Mouse (Mus musculus) kidney, embryonic 16.5 days (tissue): ENCODE data around the gene Prr5. TPM values are rescaled to one million over a fixed set of nuclear protein-coding genes. Genes with fewer than 3 reads are reported as not detected.

Source experiments
- ATAC-seq: fragments of 200-750 bp; cut with Nextera tagmentation; 2 replicates; pipeline ENCODE4 v1.8.0; 2017; ENCODE audit warnings: moderate TSS enrichment; ENCODE audit not compliant: low FRiP score, low TSS enrichment
- H3K27ac ChIP-seq: fragments of 300-500 bp; sonication (generic); 2 replicates; pipeline ENCODE4 v1.5.1; 2014; ENCODE audit warnings: low read length
- H3K27me3 ChIP-seq: fragments of 300-500 bp; sonication (generic); 2 replicates; pipeline ENCODE4 v1.6.1; 2014; ENCODE audit warnings: low read length, control low read depth, mixed read lengths; ENCODE audit not compliant: insufficient read depth
- H3K36me3 ChIP-seq: fragments of 300-500 bp; sonication (generic); 2 replicates; pipeline ENCODE4 v1.6.1; 2014; ENCODE audit warnings: low read length, control low read depth, mixed read lengths; ENCODE audit not compliant: insufficient read depth
- H3K4me1 ChIP-seq: fragments of 300-500 bp; sonication (generic); 2 replicates; pipeline ENCODE4 v1.6.1; 2014; ENCODE audit warnings: low read length, control low read depth, mixed read lengths; ENCODE audit not compliant: insufficient read depth
- H3K4me2 ChIP-seq: fragments of 300-500 bp; sonication (generic); replicated peaks from 2 replicates; pipeline ENCODE4 v1.6.1; 2014; ENCODE audit warnings: low read depth, low read length
- H3K4me3 ChIP-seq: fragments of 300-500 bp; sonication (generic); 2 replicates; pipeline ENCODE4 v1.5.1; 2014; ENCODE audit warnings: mild to moderate bottlenecking, low read length
- H3K9ac ChIP-seq: fragments of 300-500 bp; sonication (generic); replicated peaks from 2 replicates; pipeline ENCODE4 v1.6.1; 2014; ENCODE audit warnings: low read length
- H3K9me3 ChIP-seq: fragments of 300-500 bp; sonication (generic); 2 replicates; pipeline ENCODE4 v1.6.1; 2016; ENCODE audit warnings: low read length, control low read depth
- WGBS: fragments of 180-500 bp; shearing (Covaris S2); extraction: QIAGEN DNeasy Blood & Tissue Kit; methylation state at CpG from one replicate; pipeline ENCODE4 v1.1.7; 2014; 5-methylcytosine and 5-hydroxymethylcytosine counted together
- polyA plus RNA-seq: library from polyadenylated mRNA; unstranded; fragments of >200 nt; fragmentation: Nextera tagmentation; extraction: Ambion mirVana; gene quantifications from 2 replicates; pipeline ENCODE4 v1.2.1, GENCODE M21; 2015

Prr5 gene
- polyA plus RNA-seq, 1 experiment from 2014 or later = 43.4 TPM

DNA sequence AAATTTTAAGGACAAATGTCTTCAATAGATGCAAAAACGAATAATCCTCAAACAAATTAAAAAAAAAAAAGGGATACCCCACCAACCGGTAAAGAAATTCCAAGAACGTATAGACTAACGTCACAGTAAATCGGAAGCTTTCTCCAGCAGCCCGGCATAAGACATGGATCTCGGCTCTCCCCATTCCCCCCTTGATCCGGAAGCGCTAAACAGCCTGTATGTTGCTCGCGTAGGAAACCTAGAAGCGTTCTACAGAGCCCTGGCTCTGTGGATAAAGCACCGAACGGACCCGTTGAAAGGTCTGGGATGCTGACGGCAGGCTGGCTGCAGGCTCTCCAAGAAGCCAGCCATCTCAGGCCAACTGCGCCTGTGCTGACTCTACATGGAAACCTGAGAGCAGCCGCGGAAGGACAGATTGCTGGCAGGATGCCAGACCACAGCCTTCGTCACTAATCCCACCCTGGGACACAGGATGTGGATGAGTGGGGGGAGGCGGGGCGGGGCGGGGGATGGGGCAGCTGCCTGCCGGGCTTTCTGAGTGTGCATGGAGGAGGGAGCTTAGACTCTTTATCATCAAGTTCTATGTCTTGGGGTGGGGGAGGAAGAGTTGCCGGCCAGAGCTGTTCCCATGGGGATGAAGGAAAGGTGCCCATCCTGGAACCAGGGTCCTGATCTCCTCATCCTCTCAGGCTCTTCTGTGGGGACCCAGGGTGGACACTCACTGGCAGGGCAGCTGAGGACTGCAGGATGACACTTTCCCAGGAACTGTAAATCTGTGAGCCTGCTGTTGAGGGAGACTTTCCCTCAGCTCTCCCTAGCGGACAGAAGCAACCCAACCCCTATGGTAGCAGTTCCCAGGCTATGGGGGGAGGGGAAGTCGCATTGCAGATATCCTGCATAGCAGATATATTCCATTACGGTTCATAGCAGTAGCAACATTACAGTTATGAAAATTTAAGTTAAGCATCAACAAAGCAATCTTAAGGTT, 15.1 kb upstream of the Prr5 start:
- WGBS = 2% methylated on average over 28 of the region's 28 CpGs
- Histone ChIP-seq H3K9me3 (no peaks in the 10 kb centered on the region), H3K27me3 (no peaks in the 10 kb centered on the region), H3K4me1 (peaks cover 12% of the 10 kb centered on the region), H3K4me3 (peak overlapping the region; percentile 44), H3K27ac (peak overlapping the region; percentile 92), H3K36me3 (no peaks in the 10 kb centered on the region), H3K9ac (peak overlapping the region; percentile 64), H3K4me2 (peak overlapping the region; percentile 58)
- peak; percentile 93 for ATAC-seq

DNA sequence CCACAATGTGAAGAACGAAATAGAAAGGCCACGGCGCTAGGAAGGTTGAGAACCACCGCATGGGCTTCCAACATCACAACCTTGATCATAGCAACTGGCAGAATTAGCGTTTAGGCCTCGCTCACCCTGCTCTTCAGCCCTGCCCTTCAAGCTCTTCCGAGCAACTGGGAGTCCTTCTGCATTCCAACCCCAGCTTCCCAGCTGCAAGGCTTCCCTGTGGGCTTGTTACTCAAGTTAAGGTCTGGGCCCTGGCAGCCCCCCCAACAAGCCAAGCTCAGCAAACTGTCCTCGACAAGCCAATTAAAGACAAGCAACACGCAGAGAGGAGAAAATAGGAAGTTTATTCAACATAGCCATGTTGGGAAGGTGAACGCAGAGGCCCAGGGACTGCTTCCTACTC, 14.4 kb upstream of the Prr5 start:
- no peaks in the 10 kb centered on the region for H3K27me3 ChIP-seq
- H3K9me3 ChIP-seq = no peaks in the 10 kb centered on the region
- ATAC-seq = no peak
- H3K4me1 ChIP-seq = peaks cover 12% of the 10 kb centered on the region
- no peak overlapping the region for H3K4me3 ChIP-seq
- WGBS = 50% methylated on average over 10 of the region's 10 CpGs
- peak overlapping the region; percentile 92 for H3K27ac ChIP-seq
- H3K9ac ChIP-seq = 0 out of 2 replicates have a peak overlapping the region, but pooled peaks have one; percentile 64
- no peaks in the 10 kb centered on the region for H3K36me3 ChIP-seq
- H3K4me2 ChIP-seq = peak overlapping the region; percentile 58

DNA sequence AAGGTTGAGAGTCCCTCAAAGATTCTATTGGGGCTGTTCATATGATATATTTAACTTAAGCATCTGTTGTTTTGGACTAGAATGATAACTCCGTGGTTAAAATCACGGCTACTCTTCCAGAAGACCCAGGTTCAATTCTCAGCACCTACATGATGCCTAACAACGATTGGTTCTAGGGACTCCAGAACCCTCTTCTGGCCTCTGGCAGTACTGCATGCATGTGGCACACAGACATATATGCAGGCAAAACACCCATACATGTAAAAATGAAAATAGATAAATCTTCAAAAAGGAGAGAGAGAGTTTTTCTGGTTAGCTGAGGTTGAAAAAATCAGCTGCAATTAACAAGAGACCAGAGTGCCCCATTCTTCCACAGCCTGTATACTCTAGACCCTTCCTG, 12.7 kb upstream of the Prr5 start:
- Histone ChIP-seq H3K4me1 (peaks cover 12% of the 10 kb centered on the region), H3K9me3 (no peaks in the 10 kb centered on the region)
- 94% methylated on average over 3 of the region's 3 CpGs for WGBS

DNA sequence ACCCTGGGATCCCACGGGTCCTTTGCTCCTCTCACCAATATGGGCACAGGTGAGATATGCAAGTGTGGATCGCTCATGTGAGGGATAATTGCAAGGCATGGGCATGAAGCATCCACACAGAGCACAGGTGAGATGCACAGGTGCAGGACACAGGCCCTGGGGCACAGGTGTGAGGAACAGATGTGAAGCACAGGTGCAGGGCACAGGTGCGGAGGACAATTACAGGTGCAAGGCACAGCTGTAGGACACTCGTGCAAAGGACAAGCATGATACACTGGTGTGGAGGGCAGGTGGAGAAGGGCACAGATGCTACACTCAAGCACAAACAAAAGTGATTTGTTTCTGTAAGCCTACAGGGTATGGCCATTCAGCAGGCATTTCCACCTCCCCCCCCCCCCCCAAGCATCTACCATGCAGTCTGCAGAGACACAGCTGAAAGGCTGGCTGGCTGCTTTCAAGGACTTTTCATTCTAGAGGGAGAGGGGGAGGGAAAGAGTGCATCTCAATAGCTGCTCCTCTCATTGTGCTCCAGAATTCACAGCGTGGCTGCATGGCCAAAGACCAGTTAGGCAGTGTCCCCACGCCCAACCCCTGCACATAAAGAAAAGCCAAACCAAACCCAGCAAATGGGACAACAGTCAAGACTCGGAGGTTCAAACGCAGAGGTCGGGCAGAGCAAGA, 11.9 kb upstream of the Prr5 start:
- Histone ChIP-seq H3K27ac (no peak overlapping the region), H3K9me3 (no peaks in the 10 kb centered on the region), H3K4me3 (no peak overlapping the region), H3K4me1 (peaks cover 13% of the 10 kb centered on the region), H3K27me3 (no peaks in the 10 kb centered on the region), H3K9ac (no peak overlapping the region), H3K36me3 (no peaks in the 10 kb centered on the region), H3K4me2 (no peak overlapping the region)
- ATAC-seq = no peak
- WGBS = 71% methylated on average over 9 of the region's 9 CpGs

More for the DNA sequence above, 12.7 kb upstream of the Prr5 start:
- H3K36me3 ChIP-seq = no peaks in the 10 kb centered on the region
- H3K9ac ChIP-seq = no peak overlapping the region
- H3K4me2 ChIP-seq = no peak overlapping the region
- no peak for ATAC-seq
- H3K27me3 ChIP-seq = no peaks in the 10 kb centered on the region
- no peak overlapping the region for H3K27ac ChIP-seq
- H3K4me3 ChIP-seq = no peak overlapping the region

DNA sequence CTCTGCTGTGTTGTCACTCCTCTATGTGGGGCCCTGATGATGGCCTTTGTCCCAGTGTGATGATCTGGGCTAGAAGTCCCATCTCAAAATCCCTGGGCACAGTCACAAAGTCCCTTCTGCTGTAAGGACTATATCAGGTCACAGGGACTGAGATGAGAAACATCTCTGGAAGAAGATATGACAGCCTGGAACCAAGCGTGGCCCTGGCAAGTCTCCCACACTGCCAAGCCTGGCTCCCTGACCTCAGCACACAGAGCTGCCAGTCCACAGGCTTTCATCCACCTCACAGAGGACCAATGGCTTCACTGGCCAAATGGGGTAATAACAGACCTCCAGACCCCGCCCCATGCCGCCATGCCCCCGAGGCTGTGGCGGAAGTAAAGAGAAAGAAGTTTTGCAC, 10.8 kb upstream of the Prr5 start:
- Histone ChIP-seq H3K27me3 (no peaks in the 10 kb centered on the region), H3K4me2 (no peak overlapping the region), H3K9ac (no peak overlapping the region), H3K27ac (no peak overlapping the region), H3K4me1 (peaks cover 22% of the 10 kb centered on the region), H3K9me3 (no peaks in the 10 kb centered on the region), H3K36me3 (no peaks in the 10 kb centered on the region), H3K4me3 (no peak overlapping the region)
- no peak for ATAC-seq
- 70% methylated on average over 5 of the region's 5 CpGs for WGBS

DNA sequence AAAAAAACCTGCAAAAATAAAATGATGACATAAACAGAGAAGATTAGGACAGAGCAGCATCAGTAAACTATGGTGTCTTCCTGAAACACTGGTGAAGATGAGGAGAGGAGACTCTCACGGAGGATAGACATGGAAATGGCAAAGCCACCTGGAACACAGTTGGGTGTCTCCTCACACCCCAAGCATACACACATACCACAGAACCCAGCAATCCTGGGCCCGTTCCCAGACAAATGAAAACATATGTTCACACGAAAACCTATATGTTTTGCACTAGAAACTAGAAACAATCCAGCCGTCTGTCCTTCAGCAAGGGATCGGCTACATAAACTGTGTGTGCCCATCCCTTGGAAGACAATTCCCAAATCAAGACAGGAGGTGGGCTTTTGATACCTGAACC, 9.6 kb upstream of the Prr5 start:
- Histone ChIP-seq H3K27me3 (no peaks in the 10 kb centered on the region), H3K36me3 (no peaks in the 10 kb centered on the region), H3K27ac (no peak overlapping the region), H3K9ac (no peak overlapping the region), H3K4me3 (no peak overlapping the region), H3K9me3 (no peaks in the 10 kb centered on the region), H3K4me1 (peaks cover 20% of the 10 kb centered on the region), H3K4me2 (no peak overlapping the region)
- ATAC-seq = no peak
- 85% methylated on average over 5 of the region's 5 CpGs for WGBS

DNA sequence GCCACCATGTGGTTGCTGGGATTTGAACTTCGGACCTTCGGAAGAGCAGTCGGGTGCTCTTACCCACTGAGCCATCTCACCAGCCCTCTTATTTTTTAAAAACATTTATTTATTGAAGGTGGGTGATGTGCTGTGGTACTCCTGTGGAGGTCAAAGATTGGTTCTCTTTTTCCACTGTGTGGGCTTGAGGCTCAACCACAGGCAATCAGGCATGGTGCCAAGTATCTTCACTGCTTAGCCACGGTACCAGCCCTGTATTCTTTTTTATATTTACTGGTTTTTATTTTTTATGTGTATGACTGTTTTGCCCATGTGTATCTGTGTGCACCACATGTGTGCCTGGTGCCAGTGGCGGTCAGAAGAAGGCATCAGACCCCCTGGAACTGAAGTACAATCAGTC, 8.1 kb upstream of the Prr5 start:
- no peak overlapping the region for H3K4me3 ChIP-seq
- no peak overlapping the region for H3K9ac ChIP-seq
- H3K9me3 ChIP-seq = no peaks in the 10 kb centered on the region
- peaks cover 14% of the 10 kb centered on the region for H3K4me1 ChIP-seq
- ATAC-seq = no peak
- no peaks in the 10 kb centered on the region for H3K27me3 ChIP-seq
- 93% methylated on average over 5 of the region's 5 CpGs for WGBS
- H3K4me2 ChIP-seq = no peak overlapping the region
- no peak overlapping the region for H3K27ac ChIP-seq
- no peaks in the 10 kb centered on the region for H3K36me3 ChIP-seq

DNA sequence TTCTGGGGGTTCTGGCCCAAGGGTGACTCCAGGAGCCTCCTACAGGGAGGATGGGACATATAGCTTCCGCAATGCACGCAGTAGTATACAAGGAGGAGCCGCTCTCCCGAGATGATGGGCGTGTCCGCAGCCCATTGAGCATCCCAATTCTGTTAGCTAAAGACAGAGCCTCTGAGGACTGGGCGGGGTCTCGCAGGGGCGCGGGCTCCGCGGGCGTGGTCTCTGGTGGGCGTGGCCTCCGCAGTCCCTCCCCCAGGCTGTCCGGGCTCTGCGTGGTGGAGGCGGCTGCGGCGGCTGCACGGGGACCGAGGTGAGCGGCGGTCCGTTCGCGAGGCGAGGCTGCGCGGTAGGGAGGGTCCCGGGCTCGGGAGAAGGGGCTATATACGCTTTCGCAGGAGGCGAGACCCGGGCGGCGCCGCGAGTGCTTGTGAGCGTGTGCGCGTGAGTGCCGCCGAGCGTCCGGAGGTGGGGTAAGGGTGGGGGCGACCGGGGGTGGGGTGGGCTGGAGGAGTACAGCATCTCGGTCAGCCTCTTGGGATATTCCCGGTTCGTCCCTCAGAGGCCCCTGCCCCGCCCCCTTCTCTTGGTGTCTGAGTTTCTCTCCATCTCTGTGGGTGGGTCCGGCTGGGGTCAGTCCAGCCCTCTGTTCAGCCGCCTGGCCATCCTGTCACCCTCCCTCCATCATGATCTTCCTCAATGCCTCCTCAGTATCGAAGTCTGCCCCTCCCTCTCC, 6.3 kb upstream of the Prr5 start:
- H3K4me2 ChIP-seq = peak overlapping the region; percentile 83
- no peak overlapping the region for H3K27ac ChIP-seq
- no peaks in the 10 kb centered on the region for H3K27me3 ChIP-seq
- H3K36me3 ChIP-seq = no peaks in the 10 kb centered on the region
- WGBS = under 1% methylated on average over 56 of the region's 56 CpGs
- H3K9ac ChIP-seq = peak overlapping the region; percentile 66
- H3K9me3 ChIP-seq = no peaks in the 10 kb centered on the region
- peak; percentile 93 for ATAC-seq
- H3K4me3 ChIP-seq = peak overlapping the region; percentile 60
- peaks cover 14% of the 10 kb centered on the region for H3K4me1 ChIP-seq

DNA sequence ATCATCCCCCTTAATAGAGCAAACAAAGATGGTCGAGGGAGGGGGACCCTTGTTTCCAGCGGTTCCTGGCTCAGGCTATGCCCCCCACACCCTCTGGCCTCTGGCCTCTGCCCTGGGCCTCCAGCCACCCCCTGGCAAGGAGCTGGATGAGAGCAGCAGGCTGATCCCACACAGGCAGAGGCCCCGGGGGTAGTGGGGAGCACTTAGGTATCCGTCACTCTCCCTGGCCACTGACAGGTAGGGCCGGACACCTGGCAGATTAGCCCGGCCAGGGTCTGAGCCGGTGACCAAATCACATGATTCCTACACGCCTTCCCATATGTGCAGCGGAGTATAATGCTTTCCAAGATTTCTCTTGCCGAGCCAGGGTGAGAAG, 5.7 kb upstream of the Prr5 start:
- 50% methylated on average over 10 of the region's 10 CpGs for whole genome bisulfite sequencing
- Histone ChIP-seq H3K27me3 (no peaks in the 10 kb centered on the region), H3K4me2 (peak overlapping the region; percentile 83), H3K9ac (peak overlapping the region; percentile 66; the same call in 1 of the 2 replicates), H3K9me3 (no peaks in the 10 kb centered on the region), H3K27ac (no peak overlapping the region), H3K36me3 (no peaks in the 10 kb centered on the region), H3K4me1 (peaks cover 14% of the 10 kb centered on the region), H3K4me3 (peak overlapping the region; percentile 60)
- peak; percentile 12 for ATAC-seq
